8 mouse cellular contexts compared by ENCODE assay signal in genomic region chr10:117224102-117224990, GRCm38 (mm10). TPM values are rescaled to one million over a fixed set of nuclear protein-coding genes. Genes with fewer than 3 reads are reported as not detected.
DNase-seq lines count a peak whose midpoint lies in the region; ATAC-seq and TF ChIP-seq lines count a peak whose summit lies in the region.

TSS of gene Yeats4 (minus strand) at chr10:117224507.

- WGBS in embryonic facial prominence, embryonic 14.5 days = 1% methylated on average over 52 of the region's 63 CpGs
- WGBS in limb, embryonic 14.5 days = 1% methylated on average over 55 of the region's 63 CpGs
- WGBS in midbrain, postnatal 0 days = under 1% methylated on average over 63 of the region's 63 CpGs

- H3K4me2 ChIP-seq in embryonic facial prominence, embryonic 14.5 days (ENCODE audit: low read depth, low read length) = peak within 1 kb of the TSS; percentile 86
- H3K4me2 ChIP-seq in limb, embryonic 14.5 days (replicated peaks; ENCODE audit: low read depth, low read length, severe bottlenecking) = peak within 1 kb of the TSS; percentile 89
- H3K4me2 ChIP-seq in midbrain, postnatal 0 days (ENCODE audit: low read depth, low read length, poor library complexity, severe bottlenecking) = peak within 1 kb of the TSS; percentile 83

- H3K27me3 ChIP-seq in embryonic facial prominence, embryonic 14.5 days (replicated peaks; ENCODE audit: control insufficient read depth, insufficient read depth, low read length) = no peaks in the 10 kb centered on the region
- H3K27me3 ChIP-seq in limb, embryonic 14.5 days (ENCODE audit: control insufficient read depth, insufficient read depth, low read length) = no peaks in the 10 kb centered on the region
- no peaks in the 10 kb centered on the region for H3K27me3 ChIP-seq in midbrain, postnatal 0 days (ENCODE audit: insufficient read depth, low read length)

- TF ChIP-seq CTCF in midbrain, postnatal 0 days (IDR thresholded peaks at IDR 0.05) = no peak

- no peaks in the 10 kb centered on the region for H3K9me3 ChIP-seq in embryonic facial prominence, embryonic 14.5 days (ENCODE audit: control insufficient read depth, low read length)
- no peaks in the 10 kb centered on the region for H3K9me3 ChIP-seq in limb, embryonic 14.5 days (ENCODE audit: control insufficient read depth, low read length)
- no peaks in the 10 kb centered on the region for H3K9me3 ChIP-seq in midbrain, postnatal 0 days (ENCODE audit: low read length)

- ATAC-seq in embryonic facial prominence, embryonic 14.5 days (ENCODE audit: low read depth) = peak; percentile 97
- ATAC-seq in limb, embryonic 14.5 days (ENCODE audit: low FRiP score, low read depth) = peak; percentile 95
- ATAC-seq in midbrain, postnatal 0 days (ENCODE audit: low FRiP score) = peak; percentile 96

- peak; percentile 81 for TF ChIP-seq POLR2A in limb, embryonic 14.5 days (IDR thresholded peaks at IDR 0.05; ENCODE audit: borderline replicate concordance, extremely low read depth, insufficient read depth, insufficient read length)

- H3K27ac ChIP-seq in embryonic facial prominence, embryonic 14.5 days (replicated peaks; ENCODE audit: low read depth, low read length) = peak within 1 kb of the TSS; percentile 97
- peak within 1 kb of the TSS; percentile 93 for H3K27ac ChIP-seq in limb, embryonic 14.5 days (replicated peaks; ENCODE audit: low read depth, low read length)
- H3K27ac ChIP-seq in midbrain, postnatal 0 days (ENCODE audit: low read depth, low read length) = peak within 1 kb of the TSS; percentile 98

- H3K9ac ChIP-seq in embryonic facial prominence, embryonic 14.5 days (ENCODE audit: low read depth, low read length) = peak within 1 kb of the TSS; percentile 96
- H3K9ac ChIP-seq in limb, embryonic 14.5 days (ENCODE audit: low read depth, low read length, severe bottlenecking) = peak within 1 kb of the TSS; percentile 95
- H3K9ac ChIP-seq in midbrain, postnatal 0 days (replicated peaks; ENCODE audit: low read length, poor library complexity, severe bottlenecking) = peak within 1 kb of the TSS; percentile 67

- DNase-seq in 3T3-L1 (ENCODE audit: low read depth, low spot score) = peak; percentile 87
- DNase-seq in adrenal gland, postnatal 4 days (ENCODE audit: low spot score in 2 of 2) = peak; percentile 93
- peak; percentile 94 for DNase-seq in embryonic facial prominence, embryonic 14.5 days (ENCODE audit: low spot score)
- DNase-seq in heart, adult 8-10 months (ENCODE audit: low spot score) = peak; percentile 94
- DNase-seq in kidney, adult 9 months = peak; percentile 97
- DNase-seq in limb, embryonic 14.5 days (ENCODE audit: low spot score) = peak; percentile 91
- DNase-seq in midbrain, postnatal 0 days (ENCODE audit: low spot score) = peak; percentile 93
- DNase-seq in spleen, postnatal 14 days (ENCODE audit: low spot score in 2 of 2) = peak; percentile 90 to 91

- H3K36me3 ChIP-seq in embryonic facial prominence, embryonic 14.5 days (ENCODE audit: control insufficient read depth, insufficient read depth, low read length) = peaks cover 30% of the 10 kb centered on the region
- H3K36me3 ChIP-seq in limb, embryonic 14.5 days (ENCODE audit: control insufficient read depth, insufficient read depth, low read length) = peaks cover 36% of the 10 kb centered on the region
- H3K36me3 ChIP-seq in midbrain, postnatal 0 days (ENCODE audit: insufficient read depth, low read length) = peaks cover 11% of the 10 kb centered on the region

- H3K4me1 ChIP-seq in embryonic facial prominence, embryonic 14.5 days (ENCODE audit: control insufficient read depth, insufficient read depth, low read length) = peaks cover 15% of the 10 kb centered on the region
- H3K4me1 ChIP-seq in limb, embryonic 14.5 days (ENCODE audit: control insufficient read depth, insufficient read depth, low read length) = peaks cover 12% of the 10 kb centered on the region
- peaks cover 5% of the 10 kb centered on the region; the same call in 1 of the 2 replicates for H3K4me1 ChIP-seq in midbrain, postnatal 0 days (ENCODE audit: insufficient read depth, low read length)

- H3K4me3 ChIP-seq in embryonic facial prominence, embryonic 14.5 days (ENCODE audit: low read depth, low read length) = peak within 1 kb of the TSS; percentile 81
- peak within 1 kb of the TSS; percentile 84 for H3K4me3 ChIP-seq in limb, embryonic 14.5 days (replicated peaks; ENCODE audit: low read length)
- peak within 1 kb of the TSS; percentile 45 for H3K4me3 ChIP-seq in midbrain, postnatal 0 days (ENCODE audit: low read depth, low read length)

RNA-seq across cellular contexts. Expression of gene Yeats4, which starts in this region (rescaled TPM):
- 10 to 100 TPM; 53.2 to 57.6 TPM for total RNA-seq in adrenal gland, postnatal 4 days (2021)
- 57.9 and 64.6 TPM in 2 replicates for polyA plus RNA-seq in embryonic facial prominence, embryonic 14.5 days (2014; fragmentation: Nextera tagmentation; extraction: Ambion mirVana)
- total RNA-seq in heart, adult 8-10 months (2022) = 10 to 100 TPM; 25.6 to 32.7 (median 26.6) TPM
- polyA plus RNA-seq in limb, embryonic 14.5 days (2012; rRNA removed) = 67.2 and 71.6 TPM in 2 replicates
- polyA plus RNA-seq in limb, embryonic 14.5 days (2014; fragmentation: Nextera tagmentation; extraction: Ambion mirVana) = 72.1 and 76.3 TPM in 2 replicates
- total RNA-seq in midbrain, postnatal 0 days (2014; rRNA removed) = 79.0 and 90.4 TPM in 2 replicates
- 104 and 107 TPM in 2 replicates for polyA plus RNA-seq in midbrain, postnatal 0 days (2015; fragmentation: Nextera tagmentation; extraction: Ambion mirVana)

Comparison
In these comparisons a context has a peak if more than half of its experiments do, and no peak if none do; other contexts are left out.
1. Peak in every context shown above with its lines: DNase-seq, ATAC-seq, H3K4me3 ChIP-seq and H3K27ac ChIP-seq.